Mouse (Mus musculus): ENCODE results near the gene Pcgf5.

DNA sequence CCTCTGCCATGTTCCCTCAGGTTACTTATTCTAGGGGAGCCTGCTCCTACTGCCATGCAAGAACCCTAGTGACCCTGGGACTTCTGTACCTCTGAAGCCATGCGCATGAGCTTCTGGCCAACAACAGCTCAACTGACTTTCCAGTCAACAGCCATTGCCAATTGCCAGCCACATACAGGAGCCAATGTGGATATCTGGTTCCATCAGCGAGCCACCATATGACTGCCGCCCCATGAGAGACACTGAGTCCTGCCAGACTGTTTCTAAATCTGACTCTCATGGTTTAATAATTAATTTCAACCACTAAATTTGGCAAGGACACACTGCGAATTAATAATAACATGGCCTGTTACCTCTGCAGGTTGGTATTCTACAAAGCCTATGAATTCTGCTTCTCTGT, 128.5 kb downstream of the Pcgf5 start:
- TF ChIP-seq POLR2A (IDR thresholded peaks at IDR 0.05; ENCODE audit: borderline replicate concordance, low read depth, low read length) (no peak), CTCF (IDR thresholded peaks at IDR 0.05; ENCODE audit: low read depth, low read length) (no peak)
